Mouse (Mus musculus) liver, adult (tissue): Measurements from ENCODE around the gene Gsk3a.

Experiments used
- GATA4 ChIP-seq: IDR thresholded peaks from 2 replicates; pipeline ENCODE4 v1.6.1; 2014; ENCODE audit warnings: mild to moderate bottlenecking, low read length; ENCODE audit not compliant: insufficient replicate concordance

Gene Gsk3a

DNA sequence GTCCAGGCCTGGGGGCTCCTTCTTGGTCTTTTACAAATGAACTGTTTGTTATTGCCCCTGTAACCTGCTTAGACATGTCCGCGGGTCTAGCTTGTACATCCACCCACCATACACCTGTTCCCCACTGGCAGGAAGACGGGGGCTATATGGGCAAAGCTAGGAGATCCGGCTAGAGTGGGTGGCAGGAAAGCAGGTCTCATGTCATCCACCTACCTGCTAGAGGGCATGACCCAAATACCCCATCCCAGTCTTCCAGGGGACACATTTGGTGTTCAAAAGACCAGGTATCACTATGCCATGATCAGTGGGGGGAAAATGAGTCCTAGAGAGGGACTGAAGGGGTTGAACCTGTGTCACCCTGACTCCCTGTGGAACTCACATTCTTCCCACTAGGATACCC lies 39.8 kb upstream of the Gsk3a start:
- TF ChIP-seq GATA4, result no peak

DNA sequence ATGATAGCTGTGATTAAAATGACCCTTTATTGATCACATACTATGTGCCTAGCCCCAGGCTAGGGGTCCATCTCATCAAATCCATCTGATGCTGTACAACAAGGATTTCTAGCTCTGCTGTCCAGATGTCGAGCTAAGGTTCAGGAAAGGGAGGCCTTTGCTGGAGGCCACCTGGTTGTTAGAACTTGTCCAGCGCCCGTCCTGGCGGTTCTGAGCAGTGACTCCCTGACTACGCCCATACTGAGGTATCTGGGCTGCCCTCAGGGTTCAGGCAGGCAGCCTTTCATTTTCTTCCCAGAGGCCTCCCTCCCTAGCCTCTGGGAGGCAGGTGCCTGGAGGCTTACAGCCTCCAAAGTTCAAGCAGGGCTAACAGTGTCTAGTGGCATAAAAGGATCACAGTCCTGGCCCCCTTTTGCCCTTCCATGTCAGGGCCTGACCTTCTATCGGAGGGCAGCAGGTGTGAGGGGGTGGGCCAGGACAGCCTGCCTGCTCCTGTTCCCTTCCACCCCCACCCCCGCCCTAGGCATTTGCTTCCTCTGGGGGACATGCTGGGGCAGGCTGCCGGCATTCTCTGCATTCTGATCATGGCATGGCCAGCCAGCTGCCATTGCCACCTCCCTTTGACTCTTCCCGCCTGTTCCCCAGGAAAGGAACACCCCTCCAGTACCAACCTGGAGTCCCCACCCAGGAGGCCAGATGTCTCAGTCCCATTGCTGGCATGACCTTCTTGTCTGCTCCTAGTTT lies 38.1 kb upstream of the Gsk3a start:
- TF ChIP-seq GATA4, result no peak

- TF ChIP-seq GATA4, result no peak
These were observed 37.3 kb upstream of the Gsk3a start for GRCm38 (mm10) chr7:25274996-25275395.

GRCm38 (mm10) chr7:25274571-25274970 lies 36.9 kb upstream of the Gsk3a start:
- no peak for TF ChIP-seq GATA4

DNA sequence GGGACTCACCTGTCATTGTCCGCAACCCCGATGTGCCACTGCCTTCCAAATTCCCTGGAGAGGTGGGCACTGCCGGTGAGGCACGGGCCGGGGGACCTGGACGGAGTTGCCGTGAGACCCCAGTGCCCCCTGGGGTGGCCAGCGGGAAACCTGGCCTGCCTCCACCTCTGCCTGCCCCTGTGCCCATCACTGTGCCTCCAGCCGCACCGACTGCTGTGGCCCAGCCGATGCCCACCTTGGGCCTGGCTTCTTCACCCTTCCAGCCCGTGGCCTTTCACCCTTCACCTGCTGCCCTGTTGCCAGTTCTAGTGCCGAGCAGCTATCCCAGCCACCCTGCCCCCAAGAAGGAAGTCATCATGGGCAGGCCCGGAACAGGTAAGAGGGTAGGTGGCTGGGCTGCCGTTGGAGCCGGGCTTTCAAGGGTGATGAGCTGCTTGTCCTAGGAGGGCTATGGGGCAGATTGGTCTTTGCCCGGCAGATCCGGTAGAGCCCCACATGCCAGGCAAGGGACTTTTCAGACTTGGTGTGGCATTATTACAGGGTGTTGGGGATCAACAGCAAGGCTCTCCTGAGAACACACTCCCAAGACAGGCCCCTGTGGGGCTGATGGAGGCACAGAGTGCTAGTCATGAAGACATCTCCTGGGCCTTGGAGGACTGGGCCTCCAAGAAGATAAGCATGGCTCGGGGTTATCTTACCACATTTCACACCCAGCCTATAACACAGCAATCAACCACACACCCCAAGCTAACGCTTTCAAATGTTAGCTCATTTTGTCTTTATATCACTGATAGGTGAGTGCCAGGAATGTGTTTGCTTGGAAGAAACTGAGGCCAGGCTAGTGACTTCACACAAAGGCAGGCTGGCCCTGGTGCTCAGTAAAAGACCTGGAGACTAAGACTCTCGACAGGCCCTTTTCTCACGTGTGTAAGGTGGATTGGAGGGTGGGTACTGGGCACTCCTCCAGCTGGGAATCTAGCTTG lies 35.9 kb upstream of the Gsk3a start:
- no peak for TF ChIP-seq GATA4

DNA sequence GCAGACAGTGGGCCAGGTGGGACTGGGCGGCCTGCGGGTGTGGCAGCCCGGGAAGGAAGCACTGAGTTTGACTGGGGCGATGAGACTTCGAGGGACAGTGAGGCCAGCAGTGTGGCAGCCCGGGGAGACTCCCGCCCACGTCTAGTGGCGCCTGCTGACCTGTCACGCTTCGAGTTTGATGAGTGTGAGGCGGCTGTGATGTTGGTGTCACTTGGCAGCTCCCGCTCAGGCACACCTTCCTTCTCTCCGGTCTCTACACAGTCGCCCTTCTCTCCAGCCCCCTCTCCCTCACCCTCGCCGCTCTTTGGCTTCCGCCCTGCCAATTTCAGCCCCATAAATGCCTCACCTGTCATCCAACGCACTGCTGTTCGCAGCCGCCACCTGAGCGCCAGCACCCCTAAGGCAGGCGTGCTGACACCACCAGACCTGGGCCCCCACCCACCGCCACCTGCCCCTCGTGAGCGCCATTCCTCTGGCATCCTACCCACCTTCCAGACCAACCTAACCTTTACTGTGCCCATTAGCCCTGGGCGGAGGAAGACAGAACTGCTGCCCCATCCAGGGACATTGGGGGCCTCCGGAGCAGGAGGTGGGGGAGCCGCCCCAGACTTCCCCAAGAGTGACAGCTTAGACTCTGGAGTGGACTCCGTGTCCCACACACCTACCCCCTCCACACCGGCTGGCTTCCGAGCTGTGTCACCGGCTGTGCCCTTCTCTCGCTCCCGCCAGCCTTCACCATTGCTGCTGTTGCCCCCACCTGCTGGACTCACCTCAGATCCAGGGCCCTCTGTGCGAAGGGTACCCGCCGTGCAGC lies 35.0 kb upstream of the Gsk3a start:
- TF ChIP-seq GATA4, result no peak

DNA sequence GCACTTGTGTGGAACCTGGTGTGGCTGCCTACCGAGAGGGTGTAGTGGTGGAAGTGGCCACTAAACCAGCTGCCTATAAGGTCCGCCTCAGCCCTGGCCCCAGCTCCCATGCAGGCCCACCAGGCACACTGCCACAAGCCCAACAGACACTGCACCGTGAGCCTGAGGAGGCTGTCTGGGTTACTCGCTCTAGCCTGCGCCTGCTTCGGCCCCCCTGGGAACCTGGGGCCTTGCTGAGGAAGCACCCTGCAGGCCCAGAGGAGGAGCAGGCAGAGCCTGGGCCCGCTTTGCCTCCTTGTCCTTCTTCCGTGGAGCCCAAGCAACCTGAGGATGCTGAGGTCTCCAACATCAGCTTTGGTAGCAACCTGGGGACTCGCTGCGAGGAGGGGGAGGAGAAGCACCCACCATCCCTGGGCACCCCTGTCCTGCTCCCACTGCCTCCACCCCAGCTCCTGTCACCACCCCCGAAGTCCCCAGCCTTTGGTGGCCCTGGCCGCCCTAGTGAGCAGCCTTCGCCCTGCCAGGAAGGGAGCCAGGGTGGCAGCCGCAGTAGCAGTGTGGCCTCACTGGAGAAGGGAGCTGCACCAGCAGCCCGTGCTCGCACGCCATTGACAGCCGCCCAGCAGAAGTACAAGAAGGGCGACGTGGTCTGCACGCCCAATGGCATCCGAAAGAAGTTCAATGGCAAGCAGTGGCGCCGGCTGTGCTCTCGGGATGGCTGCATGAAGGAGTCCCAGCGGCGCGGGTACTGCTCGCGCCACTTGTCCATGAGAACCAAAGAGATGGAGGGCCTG lies 34.2 kb upstream of the Gsk3a start:
- TF ChIP-seq GATA4, result no peak

- no peak for TF ChIP-seq GATA4
These were observed 33.3 kb upstream of the Gsk3a start for GRCm38 (mm10) chr7:25270652-25271633.

GRCm38 (mm10) chr7:25269545-25270271 lies 32.1 kb upstream of the Gsk3a start:
- no peak for TF ChIP-seq GATA4

GRCm38 (mm10) chr7:25269029-25269428 lies 31.4 kb upstream of the Gsk3a start:
- no peak for TF ChIP-seq GATA4

GRCm38 (mm10) chr7:25268588-25268987 lies 30.9 kb upstream of the Gsk3a start:
- TF ChIP-seq GATA4, result no peak

GRCm38 (mm10) chr7:25267751-25268463 lies 30.3 kb upstream of the Gsk3a start:
- no peak; the same call in 1 of the 2 replicates for TF ChIP-seq GATA4
